Mouse (Mus musculus) limb, embryonic 14.5 days (tissue): ENCODE data around the gene AW822073. TPM values are rescaled to one million over a fixed set of nuclear protein-coding genes. Genes with fewer than 3 reads are reported as not detected.
"Not testable (repeated sequence)": the region's sequence is repeated elsewhere in the genome, so short reads cannot be mapped to it uniquely, and the experiment has no call there.

Source experiments
- ATAC-seq: fragments of 200-750 bp; cut with Nextera tagmentation; 2 replicates; pipeline ENCODE4 v1.8.0; 2017; ENCODE audit warnings: low read depth, moderate number of reproducible peaks, moderate TSS enrichment; ENCODE audit not compliant: low FRiP score
- DNase-seq: peaks from one replicate; pipeline ENCODE4 v3.0.0-alpha.2; 2015; ENCODE audit warnings: low spot score
- H3K27ac ChIP-seq: fragments of 300-500 bp; sonication (generic); replicated peaks from 2 replicates; pipeline ENCODE4 v1.5.1; 2014; ENCODE audit warnings: low read depth, mild to moderate bottlenecking, low read length, moderate library complexity, mixed read lengths
- H3K27me3 ChIP-seq: fragments of 300-500 bp; sonication (generic); 2 replicates; pipeline ENCODE4 v1.6.1; 2014; ENCODE audit warnings: low read length, mixed read lengths; ENCODE audit not compliant: control insufficient read depth, insufficient read depth
- H3K36me3 ChIP-seq: fragments of 300-500 bp; sonication (generic); 2 replicates; pipeline ENCODE4 v1.6.1; 2014; ENCODE audit warnings: mild to moderate bottlenecking, low read length, moderate library complexity, mixed read lengths; ENCODE audit not compliant: control insufficient read depth, insufficient read depth
- H3K4me1 ChIP-seq: fragments of 300-500 bp; sonication (generic); 2 replicates; pipeline ENCODE4 v1.6.1; 2014; ENCODE audit warnings: antibody characterized with exemption, low read length, mixed read lengths; ENCODE audit not compliant: control insufficient read depth, insufficient read depth
- H3K4me2 ChIP-seq: fragments of 300-500 bp; sonication (generic); replicated peaks from 2 replicates; pipeline ENCODE4 v1.6.1; 2014; ENCODE audit warnings: low read depth, mild to moderate bottlenecking, low read length, moderate library complexity; ENCODE audit not compliant: severe bottlenecking
- H3K4me3 ChIP-seq: fragments of 300-500 bp; sonication (generic); replicated peaks from 2 replicates; pipeline ENCODE4 v1.5.1; 2014; ENCODE audit warnings: low read length
- H3K9ac ChIP-seq: fragments of 300-500 bp; sonication (generic); 2 replicates; pipeline ENCODE4 v1.6.1; 2014; ENCODE audit warnings: mild to moderate bottlenecking, low read depth, low read length, moderate library complexity; ENCODE audit not compliant: severe bottlenecking
- H3K9me3 ChIP-seq: fragments of 300-500 bp; sonication (generic); 2 replicates; pipeline ENCODE4 v1.6.1; 2016; ENCODE audit warnings: low read length; ENCODE audit not compliant: control insufficient read depth
- POLR2A ChIP-seq: fragments of 200-500 bp; IDR thresholded peaks from 2 replicates; pipeline ENCODE4 v1.8.0; 2012; ENCODE audit warnings: inconsistent platforms, mild to moderate bottlenecking, moderate library complexity, borderline replicate concordance; ENCODE audit not compliant: insufficient read depth, insufficient read length; ENCODE audit errors: extremely low read depth
- WGBS: fragments of 180-500 bp; shearing (Covaris S2); extraction: QIAGEN DNeasy Blood & Tissue Kit; methylation state at CpG from one replicate; pipeline ENCODE4 v1.1.7; 2014; 5-methylcytosine and 5-hydroxymethylcytosine counted together
- polyA plus RNA-seq, 2 experiments: library from polyadenylated mRNA; depleted of rRNA in 1 of 2; stranded (reverse) in 1 of 2; unstranded in 1 of 2; fragments of >200 nt; fragmentation: Nextera tagmentation in 1 of 2; extraction: Ambion mirVana in 1 of 2; gene quantifications; 2 replicates each; pipeline versions ENCODE4 v1.2.1 to v1.2.3; 2012 to 2014

Gene AW822073
- polyA plus RNA-seq, 2 experiments, result not detected

DNA sequence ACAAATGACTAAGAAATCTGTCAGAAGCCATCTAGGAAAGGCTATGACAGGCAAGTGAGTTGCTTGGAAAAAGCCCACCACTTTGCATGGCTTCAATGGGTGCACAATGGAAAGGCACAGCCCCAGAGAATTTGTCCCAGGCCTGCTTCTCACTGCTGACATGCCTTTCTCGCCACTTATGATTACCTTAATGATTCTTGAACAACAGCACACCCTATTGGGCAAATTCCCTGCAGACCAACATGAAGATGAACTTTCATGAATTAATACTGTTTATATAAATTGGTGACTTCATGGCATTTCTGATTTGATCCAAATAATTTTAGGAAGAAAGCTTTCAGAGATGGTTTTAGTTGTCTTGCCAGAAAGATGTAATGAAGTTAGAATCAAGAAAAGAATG lies 24.8 kb upstream of the AW822073 start:
- no peak for TF ChIP-seq POLR2A
- 20% methylated on average over 1 of the region's 1 CpGs for WGBS
- Histone ChIP-seq H3K27me3 (no peaks in the 10 kb centered on the region), H3K9me3 (no peaks in the 10 kb centered on the region), H3K36me3 (no peaks in the 10 kb centered on the region), H3K9ac (no peak overlapping the region), H3K4me2 (no peak overlapping the region), H3K4me1 (no peaks in the 10 kb centered on the region), H3K27ac (no peak overlapping the region), H3K4me3 (no peak overlapping the region)
- no peak for ATAC-seq
- DNase-seq, result no peak

DNA sequence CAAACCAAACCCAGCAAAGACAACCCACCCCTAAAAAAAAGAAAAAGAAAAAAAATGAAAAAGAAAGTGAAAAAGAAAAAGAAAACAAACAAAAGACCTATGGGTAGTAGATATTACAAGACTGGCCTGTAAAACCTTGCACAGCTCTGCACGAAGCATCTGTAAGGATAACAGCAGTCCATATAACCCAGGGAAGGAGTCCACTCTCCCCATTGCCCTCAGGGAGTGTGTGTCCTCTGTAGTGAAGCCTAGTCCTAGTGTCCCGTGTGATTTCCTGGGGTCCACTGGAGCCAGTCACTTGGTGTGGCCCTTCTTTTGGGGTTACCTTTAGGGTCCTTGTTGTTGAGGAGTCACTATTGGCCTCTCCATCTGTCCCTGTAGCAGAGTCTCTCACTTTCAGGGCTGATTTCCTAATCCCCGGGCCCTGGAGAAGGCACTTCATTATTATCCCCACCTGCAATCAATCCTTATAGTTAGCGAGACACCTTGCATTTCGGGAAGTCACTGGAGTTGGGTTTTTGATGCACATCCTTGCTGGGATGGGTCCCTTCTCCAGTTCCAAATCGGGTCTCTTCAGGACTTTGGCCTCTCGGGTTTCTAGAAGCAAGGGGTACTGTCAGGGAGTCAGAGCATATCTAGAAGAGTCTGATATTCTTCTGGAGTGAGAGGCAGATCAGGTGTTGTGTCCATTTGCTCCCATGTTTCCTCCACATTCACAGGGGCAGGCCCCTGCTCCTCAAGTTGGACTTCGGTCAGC lies 14.4 kb upstream of the AW822073 start:
- H3K36me3 ChIP-seq, H3K9me3 ChIP-seq, H3K9ac ChIP-seq, H3K4me1 ChIP-seq, H3K4me3 ChIP-seq, H3K4me2 ChIP-seq, H3K27ac ChIP-seq, H3K27me3 ChIP-seq: not testable (repeated sequence)
- DNase-seq, result peak; percentile 33
- 85% methylated on average over 7 of the region's 8 CpGs for WGBS
- ATAC-seq, result peak; percentile 84

DNA sequence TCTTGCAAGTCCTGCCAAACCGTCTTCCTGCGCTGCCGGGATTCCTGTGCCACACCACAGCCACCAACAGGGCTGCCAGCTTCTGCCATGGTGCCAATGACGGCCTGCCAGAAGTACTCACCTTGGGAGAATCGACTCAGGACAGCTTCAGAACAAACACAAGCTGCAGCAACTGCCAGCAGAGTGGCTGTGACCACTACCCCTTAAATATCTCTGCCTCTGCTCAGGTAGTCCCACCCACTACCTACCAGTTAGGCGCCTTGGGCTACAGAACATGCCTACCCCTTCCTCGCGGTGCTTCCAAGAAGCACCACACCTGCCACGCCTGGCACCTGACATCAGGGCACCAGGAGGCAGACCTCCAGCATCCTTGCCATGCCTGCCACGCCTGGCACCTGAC lies 11.9 kb upstream of the AW822073 start, which contains the start of gene Gm4981:
Gene Gm4981 (minus strand): TSS at position 89 of the 400 bp plus-strand sequence.
- Histone ChIP-seq H3K4me1 (no peaks in the 10 kb centered on the region), H3K36me3 (no peaks in the 10 kb centered on the region), H3K9me3 (peaks cover 13% of the 10 kb centered on the region), H3K4me2 (no peak within 1 kb of the TSS), H3K27ac (no peak within 1 kb of the TSS), H3K9ac (no peak within 1 kb of the TSS), H3K27me3 (no peaks in the 10 kb centered on the region), H3K4me3 (no peak within 1 kb of the TSS)
- no peak for ATAC-seq
- WGBS, result 85% methylated on average over 10 of the region's 10 CpGs
- no peak for DNase-seq
- TF ChIP-seq POLR2A, result no peak

DNA sequence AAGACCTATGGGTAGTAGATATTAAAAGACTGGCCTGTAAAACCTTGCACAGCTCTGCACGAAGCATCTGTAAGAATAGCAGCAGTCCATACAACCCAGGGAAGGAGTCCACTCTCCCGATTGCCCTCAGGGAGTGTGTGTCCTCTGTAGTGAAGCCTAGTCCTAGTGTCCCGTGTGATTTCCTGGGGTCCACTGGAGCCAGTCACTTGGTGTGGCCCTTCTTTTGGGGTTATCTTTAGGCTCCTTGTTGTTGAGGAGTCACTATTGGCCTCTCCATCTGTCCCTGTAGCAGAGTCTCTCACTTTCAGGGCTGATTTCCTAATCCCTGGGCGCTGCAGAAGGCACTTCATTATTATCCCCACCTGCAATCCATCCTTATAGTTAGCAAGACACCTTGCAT lies 10.3 kb upstream of the AW822073 start:
- not testable (repeated sequence) for DNase-seq, ATAC-seq, H3K4me3 ChIP-seq, H3K9ac ChIP-seq, H3K4me1 ChIP-seq, H3K4me2 ChIP-seq, H3K27me3 ChIP-seq, H3K36me3 ChIP-seq, H3K27ac ChIP-seq
- H3K9me3 ChIP-seq, result peaks cover 15% of the 10 kb centered on the region
- WGBS, result 82% methylated on average over 4 of the region's 4 CpGs

DNA sequence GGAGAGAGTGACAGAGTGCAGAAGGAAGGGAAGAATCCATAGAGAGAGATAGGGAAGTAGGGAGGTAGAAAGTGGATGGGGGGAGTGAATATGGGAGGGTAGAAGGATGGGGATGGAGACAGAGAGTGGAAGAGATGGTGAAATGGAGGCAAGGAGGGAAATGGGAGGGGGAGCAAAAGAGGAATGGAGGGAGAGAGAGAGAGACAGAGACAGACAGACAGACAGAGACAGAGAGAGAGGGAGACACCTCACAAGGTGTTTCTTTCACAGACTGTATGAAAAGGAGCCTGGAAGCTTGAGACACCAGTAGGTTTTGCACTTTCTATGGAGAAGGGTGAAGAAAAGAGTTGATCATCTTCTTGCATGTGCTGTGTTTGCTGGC lies 9.0 kb upstream of the AW822073 start:
- not testable (repeated sequence) for H3K4me3 ChIP-seq, ATAC-seq, H3K36me3 ChIP-seq, H3K4me1 ChIP-seq, H3K27ac ChIP-seq, H3K4me2 ChIP-seq, H3K9ac ChIP-seq, H3K27me3 ChIP-seq, DNase-seq
- peaks cover 11% of the 10 kb centered on the region for H3K9me3 ChIP-seq

DNA sequence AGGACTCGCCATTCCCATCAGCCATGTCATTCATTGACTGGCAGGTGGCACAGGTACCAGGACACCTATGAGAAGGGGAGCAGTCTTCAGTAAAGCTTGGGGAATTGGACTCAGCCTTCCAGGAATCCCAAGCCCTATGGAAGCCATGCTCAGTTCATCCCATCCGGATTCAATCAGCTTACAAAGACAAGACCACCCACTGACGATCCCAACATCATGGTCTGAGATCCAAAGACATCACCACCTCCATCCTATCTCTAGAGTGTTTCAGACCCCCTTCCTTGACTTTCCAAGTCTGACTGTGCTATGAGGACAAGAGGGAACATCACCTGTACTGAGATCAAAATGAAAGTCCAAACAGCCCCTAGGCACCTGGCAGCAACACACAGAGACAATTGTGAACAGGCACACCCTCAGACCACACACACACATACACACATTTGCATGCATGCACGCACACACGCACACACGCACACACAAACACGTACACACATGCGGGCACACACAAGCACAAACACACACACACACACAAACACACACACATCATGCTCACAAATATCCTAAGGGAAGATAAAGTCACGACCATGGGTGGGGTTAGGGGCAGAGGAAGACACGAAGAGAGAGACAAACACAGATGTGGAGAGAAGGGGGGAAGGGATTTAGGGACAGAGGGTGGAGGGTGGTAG lies 8.5 kb upstream of the AW822073 start:
- H3K27me3 ChIP-seq, H3K4me3 ChIP-seq, H3K36me3 ChIP-seq, H3K9ac ChIP-seq, H3K27ac ChIP-seq, DNase-seq, H3K4me2 ChIP-seq, H3K4me1 ChIP-seq: not testable (repeated sequence)
- peaks cover 11% of the 10 kb centered on the region for H3K9me3 ChIP-seq
- peak; percentile 36 for ATAC-seq
- WGBS, result 80% methylated on average over 9 of the region's 10 CpGs

DNA sequence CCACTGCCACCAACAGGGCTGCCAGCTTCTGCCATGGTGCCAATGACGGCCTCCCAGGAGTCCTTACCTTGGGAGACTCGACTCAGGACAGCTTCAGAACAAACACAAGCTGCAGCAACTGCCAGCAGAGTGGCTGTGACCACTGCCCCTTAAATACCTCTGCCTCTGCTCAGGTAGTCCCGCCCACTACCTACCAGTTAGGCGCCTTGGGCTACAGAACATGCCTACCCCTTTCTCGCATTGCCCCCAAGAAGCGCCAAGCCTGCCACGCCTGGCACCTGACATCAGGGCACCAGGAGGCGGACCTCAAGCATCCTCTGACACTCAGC lies 7.9 kb upstream of the AW822073 start, which contains the start of gene Duxf3:
Gene Duxf3 (minus strand): TSS at position 35 of the 329 bp plus-strand sequence.
- not testable (repeated sequence) for H3K36me3 ChIP-seq, H3K27me3 ChIP-seq, DNase-seq, H3K4me2 ChIP-seq, H3K4me1 ChIP-seq, H3K9ac ChIP-seq, H3K27ac ChIP-seq, H3K4me3 ChIP-seq
- ATAC-seq, result peak; percentile 31
- peaks cover 11% of the 10 kb centered on the region for H3K9me3 ChIP-seq
- WGBS, result 80% methylated on average over 5 of the region's 8 CpGs
